Mouse (Mus musculus) retina, embryonic 14.5 days (tissue): ENCODE measurements at regions not wholly inside any gene's neighbourhood (a gene's known extent, or its start where the extent isn't known, plus 50 kb on each side); places are given as distances from the start of the nearest gene placed in this dataset.
A peak's percentile ranks its signal among the peaks of the same experiment; 100 is the strongest.
"Not testable (repeated sequence)": the region's sequence is repeated elsewhere in the genome, so short reads cannot be mapped to it uniquely, and the experiment has no call there.

Experiments used
- DNase-seq: peaks from one replicate; pipeline ENCODE4 v3.0.0-alpha.2; 2015; ENCODE audit warnings: low spot score

- peak; percentile 48 for DNase-seq
Measured at GRCm38 (mm10) chr8:55558751-55559150, 348.0 kb downstream of the Adam29 start.

- no peak for DNase-seq
Measured at GRCm38 (mm10) chr8:55538868-55539267, 367.9 kb downstream of the Adam29 start.

DNA sequence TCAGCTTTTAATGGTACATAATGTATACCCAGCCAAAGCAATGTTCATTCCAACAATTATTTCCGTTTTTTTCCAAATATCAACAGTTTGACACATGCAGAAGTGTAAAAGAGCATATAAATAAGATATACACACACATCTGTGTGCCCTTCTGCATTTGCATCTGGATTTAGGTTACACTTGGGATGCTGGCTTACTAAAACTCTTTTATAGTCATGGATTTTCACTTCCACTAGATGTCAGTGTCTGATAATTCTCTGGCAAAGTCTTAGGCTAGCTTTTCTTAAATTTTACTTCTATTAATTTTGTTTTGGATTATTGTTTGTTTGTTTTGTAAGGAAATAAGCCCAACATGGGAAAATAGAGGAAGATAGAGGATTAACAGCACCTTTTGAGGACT is 377.4 kb downstream of the Adam29 start:
- not testable (repeated sequence) for DNase-seq

GRCm38 (mm10) chr8:55519151-55519550 is 387.6 kb downstream of the Adam29 start:
- DNase-seq, result not testable (repeated sequence)

DNA sequence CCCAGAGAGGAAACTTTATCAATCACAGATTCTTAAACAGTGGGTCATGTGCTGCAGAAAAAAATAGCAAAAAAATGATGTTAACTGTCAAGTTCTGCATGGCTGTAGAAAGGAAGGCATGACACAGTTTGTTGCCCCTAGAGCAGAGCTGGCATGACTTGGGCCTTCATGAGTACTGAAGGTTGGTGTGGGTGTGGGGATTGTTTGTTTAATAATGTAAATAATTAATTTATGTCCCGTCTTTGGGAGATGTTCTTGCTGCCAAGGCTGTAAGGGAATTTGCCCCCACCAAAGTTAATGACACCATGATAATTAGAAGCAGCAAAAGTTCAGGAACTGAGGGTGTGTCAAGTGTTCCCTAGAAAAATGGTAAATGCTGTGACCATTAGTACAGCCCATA is 429.4 kb downstream of the Adam29 start:
- no peak for DNase-seq

DNA sequence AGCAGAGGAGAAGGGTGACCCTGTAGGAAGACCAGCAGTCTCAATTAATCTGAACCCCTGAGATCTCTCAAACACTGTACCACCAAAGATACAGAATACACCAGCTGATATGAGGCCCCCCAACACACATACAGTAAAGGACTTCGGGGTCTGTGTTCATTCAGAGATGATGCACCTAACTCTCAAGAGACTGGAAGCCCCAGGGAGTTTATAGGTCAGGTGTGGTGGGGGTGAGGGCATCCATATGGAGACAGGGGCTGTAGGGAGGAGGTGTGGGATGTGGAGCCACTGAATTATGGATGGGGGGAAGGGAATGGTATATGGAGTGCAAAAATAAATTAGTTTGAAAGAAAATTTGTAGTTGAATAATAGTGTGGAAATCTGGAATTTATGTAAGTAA is 429.8 kb downstream of the Adam29 start:
- no peak for DNase-seq

DNA sequence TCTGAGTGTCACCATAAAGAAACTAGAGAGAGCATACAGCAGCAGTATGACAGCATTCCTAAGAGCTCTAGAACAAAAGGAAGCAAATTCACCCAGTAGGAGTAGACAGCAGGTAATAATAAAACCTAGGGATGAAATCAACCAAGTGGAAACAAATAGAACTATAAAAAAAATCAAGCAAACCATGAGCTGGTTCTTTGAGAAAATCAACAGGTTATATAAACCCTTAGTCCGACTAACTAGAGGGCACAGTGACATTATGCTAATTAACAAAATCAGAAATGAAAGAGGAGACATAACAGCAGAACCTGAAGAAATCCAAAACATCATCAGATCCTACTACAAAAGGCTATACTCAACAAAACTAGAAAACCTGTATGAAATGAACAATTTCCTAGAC is 434.4 kb downstream of the Adam29 start:
- no peak for DNase-seq

DNA sequence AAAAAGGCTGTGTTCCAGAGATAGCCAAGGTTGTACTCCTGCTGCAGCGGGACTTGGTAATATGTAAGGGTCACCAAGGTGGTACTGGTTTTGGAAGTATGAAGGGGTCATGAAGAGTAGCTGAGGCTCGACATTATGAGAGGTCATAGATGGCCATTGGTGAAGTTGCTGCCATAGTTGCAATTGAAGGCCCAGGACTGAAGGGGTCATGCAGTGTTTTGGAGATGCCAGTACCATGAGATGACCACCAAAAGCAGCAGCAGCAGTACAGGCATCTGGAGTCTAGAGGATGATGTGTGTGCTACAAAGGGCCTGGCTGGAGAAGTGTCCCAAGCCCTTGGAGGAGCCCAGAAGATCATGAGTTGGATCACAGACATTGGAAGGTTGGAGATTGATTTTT is 440.0 kb downstream of the Adam29 start:
- DNase-seq, result not testable (repeated sequence)

DNA sequence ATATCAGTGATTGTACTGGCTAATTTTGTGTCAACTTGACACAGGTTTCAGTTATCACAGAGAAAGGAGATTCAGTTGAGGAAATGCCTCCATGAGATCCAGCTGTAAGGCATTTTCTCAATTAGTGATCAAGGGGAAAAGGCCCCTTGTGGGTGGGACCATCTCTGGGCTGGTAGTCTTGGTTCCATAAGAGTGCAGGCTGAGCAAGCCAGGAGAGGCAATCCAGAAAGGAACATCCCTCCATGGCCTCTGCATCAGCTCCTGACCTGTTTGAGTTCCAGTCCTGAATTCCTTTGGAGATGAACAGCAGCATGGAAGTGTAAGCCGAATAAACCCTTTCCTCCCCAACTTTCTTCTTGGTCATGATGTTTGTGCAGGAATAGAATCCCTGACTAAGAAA is 440.8 kb downstream of the Adam29 start:
- DNase-seq, result not testable (repeated sequence)

- no peak for DNase-seq
Measured at GRCm38 (mm10) chr8:55465419-55465818, 441.3 kb downstream of the Adam29 start.

- no peak for DNase-seq
Measured at GRCm38 (mm10) chr8:55464855-55465169, 441.9 kb downstream of the Adam29 start.

- no peak for DNase-seq
Measured at GRCm38 (mm10) chr8:55464036-55464854, 442.5 kb downstream of the Adam29 start.

DNA sequence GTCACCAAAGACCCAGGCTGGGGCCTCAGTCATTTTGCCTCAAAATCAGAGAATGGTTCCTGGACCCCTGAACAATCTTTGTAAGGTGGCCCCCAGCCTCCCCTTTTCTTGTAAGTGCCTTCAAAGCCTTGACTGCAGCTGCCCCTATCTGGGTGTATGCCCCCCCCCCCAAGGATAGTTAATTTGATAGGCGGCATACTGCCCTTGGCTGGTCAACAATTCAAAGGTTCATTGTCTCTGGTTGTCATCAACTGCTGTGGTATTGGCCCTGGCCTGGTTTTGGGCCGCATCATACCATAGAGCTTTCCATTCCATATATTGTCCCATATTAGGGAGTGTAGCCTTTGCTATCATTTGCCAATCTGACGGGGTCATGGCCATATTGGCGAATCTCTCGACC is 446.0 kb downstream of the Adam29 start:
- not testable (repeated sequence) for DNase-seq

DNA sequence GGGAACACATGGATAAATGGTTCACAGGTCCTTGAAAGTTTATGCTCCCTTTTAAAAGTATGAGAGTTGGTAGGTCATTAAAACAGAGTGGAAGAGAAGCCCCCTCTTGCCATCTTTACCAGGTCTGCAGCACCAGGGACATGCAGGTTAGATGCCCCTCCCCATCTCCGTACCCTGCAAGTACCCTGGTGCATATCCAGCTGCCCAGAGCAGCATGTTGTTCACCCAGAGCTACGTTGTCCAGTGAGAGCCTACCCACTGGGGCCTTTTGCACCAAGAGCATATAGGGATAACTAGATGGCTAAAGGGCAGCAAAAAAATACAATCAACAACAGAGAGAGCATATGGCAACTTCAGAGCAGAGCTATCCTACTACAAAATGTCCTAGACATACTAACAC is 449.3 kb downstream of the Adam29 start:
- DNase-seq, result no peak
